Mouse (Mus musculus): ENCODE results near the gene Zfp879. TPM values are rescaled to one million over a fixed set of nuclear protein-coding genes. Genes with fewer than 3 reads are reported as not detected.

Zfp879 gene
- polyA plus RNA-seq, 1 experiment from 2014 or later: 1.2 TPM

DNA sequence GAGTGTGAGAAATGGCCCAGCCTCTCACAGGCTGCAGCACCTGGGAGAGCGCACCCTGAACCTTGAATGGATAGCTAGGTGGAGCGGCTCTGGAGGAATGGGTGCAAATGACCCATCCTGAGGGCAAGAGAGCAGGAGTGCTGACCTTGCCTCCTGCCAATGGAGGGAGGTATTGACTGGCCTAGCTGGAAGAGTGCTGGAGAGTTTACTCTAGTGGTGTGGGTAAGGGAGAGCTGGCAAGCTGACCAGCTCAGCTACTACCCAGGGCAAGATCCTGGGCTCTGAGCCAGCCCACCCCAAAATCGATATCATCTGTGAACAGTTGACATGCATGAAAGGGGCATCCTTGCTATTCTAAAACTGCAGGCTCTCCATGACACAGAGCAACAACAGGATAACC, 4.6 kb upstream of the Zfp879 start:
- Histone ChIP-seq H3K4me1 (replicated peaks) (peaks cover 19% of the 10 kb centered on the region), H3K9ac (replicated peaks) (no peak overlapping the region), H3K27ac (no peak overlapping the region), H3K4me2 (replicated peaks) (no peak overlapping the region), H3K36me3 (no peaks in the 10 kb centered on the region), H3K4me3 (replicated peaks) (no peak overlapping the region), H3K9me3 (peaks cover 5% of the 10 kb centered on the region; the same call in 1 of the 2 replicates), H3K27me3 (peaks cover 43% of the 10 kb centered on the region)
- no peak for ATAC-seq
- 97% methylated on average over 3 of the region's 3 CpGs for WGBS

- WGBS: 87% methylated on average over 4 of the region's 4 CpGs
- H3K4me2 ChIP-seq (replicated peaks): no peak overlapping the region
These were observed 5.6 kb downstream of the Zfp879 start for GRCm38 (mm10) chr11:50835727-50836126.

GRCm38 (mm10) chr11:50827010-50827953, 14.1 kb downstream of the Zfp879 start, which contains the start of gene Zfp354c:
Gene Zfp354c, minus strand, starts transcription at chr11:50827724.
- Histone ChIP-seq H3K36me3 (peaks cover 34% of the 10 kb centered on the region), H3K4me1 (replicated peaks) (peaks cover 16% of the 10 kb centered on the region), H3K27me3 (no peaks in the 10 kb centered on the region), H3K9ac (replicated peaks) (peak within 1 kb of the TSS; percentile 79), H3K9me3 (no peaks in the 10 kb centered on the region), H3K4me2 (replicated peaks) (peak within 1 kb of the TSS; percentile 65), H3K27ac (peak within 1 kb of the TSS; percentile 67), H3K4me3 (replicated peaks) (peak within 1 kb of the TSS; percentile 61)
- peak; percentile 97 for ATAC-seq
- WGBS: 2% methylated on average over 43 of the region's 45 CpGs

More at GRCm38 (mm10) chr11:50835727-50836126, 5.6 kb downstream of the Zfp879 start:
- H3K9me3 ChIP-seq: peaks cover 11% of the 10 kb centered on the region; the same call in 1 of the 2 replicates
- H3K4me3 ChIP-seq (replicated peaks): no peak overlapping the region
- H3K36me3 ChIP-seq: peaks cover 15% of the 10 kb centered on the region
- H3K4me1 ChIP-seq (replicated peaks): peaks cover under 1% of the 10 kb centered on the region; the same call in 1 of the 2 replicates
- H3K9ac ChIP-seq (replicated peaks): no peak overlapping the region
- no peaks in the 10 kb centered on the region for H3K27me3 ChIP-seq
- H3K27ac ChIP-seq: no peak overlapping the region
- no peak for ATAC-seq

DNA sequence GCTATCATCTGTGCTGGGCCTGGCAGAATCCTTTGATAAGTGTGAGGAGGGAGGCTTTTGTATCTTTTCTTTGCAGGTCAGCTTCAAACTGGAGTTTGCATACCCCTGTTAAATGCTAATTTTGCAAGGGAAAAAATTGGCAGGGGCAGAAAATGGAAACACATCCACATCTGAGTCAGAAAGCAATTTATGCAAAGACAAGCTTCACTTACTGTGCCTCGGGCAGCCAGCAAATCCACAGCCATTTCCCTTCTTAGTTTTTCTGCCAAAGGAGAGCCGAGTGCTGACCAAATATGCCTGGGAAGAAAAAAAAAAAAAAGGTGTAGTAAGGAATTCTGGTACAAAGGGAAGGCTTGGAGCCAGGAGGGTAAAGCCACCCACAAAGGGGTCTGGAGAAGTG, 15.1 kb downstream of the Zfp879 start:
- Histone ChIP-seq H3K36me3 (peaks cover 43% of the 10 kb centered on the region), H3K4me2 (replicated peaks) (peak overlapping the region; percentile 65), H3K27ac (no peak overlapping the region), H3K4me3 (replicated peaks) (peak overlapping the region; percentile 61), H3K9me3 (no peaks in the 10 kb centered on the region), H3K27me3 (no peaks in the 10 kb centered on the region), H3K4me1 (replicated peaks) (peaks cover 16% of the 10 kb centered on the region), H3K9ac (replicated peaks) (peak overlapping the region; percentile 79)
- ATAC-seq: no peak
- 60% methylated on average over 2 of the region's 2 CpGs for WGBS

DNA sequence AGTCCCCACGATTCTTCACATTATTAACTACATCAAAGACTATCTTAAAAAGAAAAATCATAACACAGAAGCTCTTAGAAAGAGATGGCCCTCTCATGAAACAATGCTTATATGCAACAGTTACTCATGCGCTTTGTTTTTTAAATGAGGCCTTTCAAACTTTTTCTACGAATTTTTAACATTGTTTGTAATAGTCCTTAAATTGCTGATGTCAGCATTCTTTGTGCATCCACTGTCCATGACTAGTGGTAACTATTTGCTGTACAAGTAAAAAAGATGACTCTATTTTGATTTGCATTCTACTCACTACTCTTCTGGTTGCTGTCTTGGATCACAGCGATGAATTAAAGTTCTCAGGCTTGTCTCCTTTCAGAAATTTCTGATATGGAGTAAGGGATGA, 27.1 kb downstream of the Zfp879 start:
- WGBS: 96% methylated on average over 4 of the region's 4 CpGs
- H3K9me3 ChIP-seq: peaks cover 52% of the 10 kb centered on the region

GRCm38 (mm10) chr11:50798836-50799235, 42.5 kb downstream of the Zfp879 start:
- no peaks in the 10 kb centered on the region for H3K4me1 ChIP-seq (replicated peaks)
- no peak overlapping the region for H3K4me3 ChIP-seq (replicated peaks)
- H3K36me3 ChIP-seq: no peaks in the 10 kb centered on the region
- H3K27ac ChIP-seq: no peak overlapping the region
- H3K9me3 ChIP-seq: no peaks in the 10 kb centered on the region
- no peak overlapping the region for H3K4me2 ChIP-seq (replicated peaks)
- H3K9ac ChIP-seq (replicated peaks): no peak overlapping the region
- no peaks in the 10 kb centered on the region for H3K27me3 ChIP-seq
- no peak for ATAC-seq

More for the DNA sequence above, 27.1 kb downstream of the Zfp879 start:
- H3K4me2 ChIP-seq (replicated peaks): no peak overlapping the region
- H3K27ac ChIP-seq: no peak overlapping the region
- no peaks in the 10 kb centered on the region for H3K4me1 ChIP-seq (replicated peaks)
- H3K9ac ChIP-seq (replicated peaks): no peak overlapping the region
- no peak for ATAC-seq
- peaks cover 97% of the 10 kb centered on the region for H3K36me3 ChIP-seq
- no peak overlapping the region for H3K4me3 ChIP-seq (replicated peaks)
- no peaks in the 10 kb centered on the region for H3K27me3 ChIP-seq

DNA sequence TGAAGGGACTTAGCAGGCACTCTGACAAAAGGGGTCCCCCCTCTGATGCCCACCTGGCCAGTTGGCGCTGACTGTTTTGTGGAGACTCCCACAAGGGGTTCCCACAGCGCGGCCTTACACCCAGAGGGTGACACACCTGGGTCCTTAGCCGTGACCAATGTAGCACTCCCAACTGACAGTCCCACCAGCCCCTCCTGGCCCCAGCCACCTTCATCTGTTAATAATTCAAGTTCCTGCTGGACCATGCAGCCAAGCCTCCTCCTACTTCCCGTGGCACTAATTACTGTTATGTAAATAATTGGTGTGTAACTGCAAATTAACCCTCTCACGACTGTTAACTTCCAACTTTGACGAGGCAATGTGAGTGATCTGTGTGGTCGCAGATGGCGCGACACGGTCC, 43.7 kb downstream of the Zfp879 start:
- H3K4me3 ChIP-seq (replicated peaks): no peak overlapping the region
- WGBS: 84% methylated on average over 11 of the region's 11 CpGs
- H3K4me2 ChIP-seq (replicated peaks): no peak overlapping the region
- H3K27ac ChIP-seq: no peak overlapping the region
- no peaks in the 10 kb centered on the region for H3K9me3 ChIP-seq
- no peak for ATAC-seq
- H3K27me3 ChIP-seq: no peaks in the 10 kb centered on the region
- H3K4me1 ChIP-seq (replicated peaks): no peaks in the 10 kb centered on the region
- H3K9ac ChIP-seq (replicated peaks): no peak overlapping the region
- no peaks in the 10 kb centered on the region for H3K36me3 ChIP-seq

Other genes with a start within 250 kb of the Zfp879 start
- gene Adamts2, start 239.5 kb downstream of the Zfp879 start, polyA plus RNA-seq (2015; fragmentation: Nextera tagmentation; extraction: Ambion mirVana): 1.6 and 1.9 TPM in 2 replicates
- 54.6 and 55.4 TPM in 2 replicates for gene Zfp354c, start 13.8 kb downstream of the Zfp879 start, polyA plus RNA-seq (2015; fragmentation: Nextera tagmentation; extraction: Ambion mirVana)
- 0.08 TPM in 1 of 2 replicates, not detected in the other for gene Grm6, start 9.1 kb upstream of the Zfp879 start, polyA plus RNA-seq (2015; fragmentation: Nextera tagmentation; extraction: Ambion mirVana)
- gene Zfp454, start 46.1 kb upstream of the Zfp879 start, polyA plus RNA-seq (2015; fragmentation: Nextera tagmentation; extraction: Ambion mirVana): 16.7 TPM in 2 replicates
- 51.9 and 53.2 TPM in 2 replicates for gene Zfp2, start 74.6 kb upstream of the Zfp879 start, polyA plus RNA-seq (2015; fragmentation: Nextera tagmentation; extraction: Ambion mirVana)
- gene Zfp354b, start 90.1 kb upstream of the Zfp879 start, polyA plus RNA-seq (2015; fragmentation: Nextera tagmentation; extraction: Ambion mirVana): 2.9 TPM in 2 replicates
- not detected in 2 replicates for gene 4933414I15Rik, start 102.2 kb upstream of the Zfp879 start, polyA plus RNA-seq (2015; fragmentation: Nextera tagmentation; extraction: Ambion mirVana)
- not detected in 2 replicates for gene Prop1, start 112.2 kb upstream of the Zfp879 start, polyA plus RNA-seq (2015; fragmentation: Nextera tagmentation; extraction: Ambion mirVana)
- not detected in 2 replicates for gene Olfr1378, start 125.0 kb upstream of the Zfp879 start, polyA plus RNA-seq (2015; fragmentation: Nextera tagmentation; extraction: Ambion mirVana)
- not detected in 2 replicates for gene Olfr1377, start 140.4 kb upstream of the Zfp879 start, polyA plus RNA-seq (2015; fragmentation: Nextera tagmentation; extraction: Ambion mirVana)
- gene Olfr51, start 162.0 kb upstream of the Zfp879 start, polyA plus RNA-seq (2015; fragmentation: Nextera tagmentation; extraction: Ambion mirVana): not detected in 2 replicates
- gene Olfr54, start 172.7 kb upstream of the Zfp879 start, polyA plus RNA-seq (2015; fragmentation: Nextera tagmentation; extraction: Ambion mirVana): not detected in 2 replicates
- gene Olfr1375, start 206.6 kb upstream of the Zfp879 start, polyA plus RNA-seq (2015; fragmentation: Nextera tagmentation; extraction: Ambion mirVana): not detected in 2 replicates
- 11.3 and 11.6 TPM in 2 replicates for gene Zfp354a, start 217.7 kb upstream of the Zfp879 start, polyA plus RNA-seq (2015; fragmentation: Nextera tagmentation; extraction: Ambion mirVana)

Data from midbrain, embryonic 13.5 days (tissue).